Mouse (Mus musculus) natural killer cell, adult 2 months (primary cell): Measurements from ENCODE around the gene Olfr9.
"Not testable (repeated sequence)": the region's sequence is repeated elsewhere in the genome, so short reads cannot be mapped to it uniquely, and the experiment has no call there.

ENCODE experiments used
- DNase-seq, 2 experiments: peaks; one replicate each; pipeline ENCODE4 v3.0.0; 2022; ENCODE audit warnings: low spot score in 2 of 2

Gene Olfr9

DNA sequence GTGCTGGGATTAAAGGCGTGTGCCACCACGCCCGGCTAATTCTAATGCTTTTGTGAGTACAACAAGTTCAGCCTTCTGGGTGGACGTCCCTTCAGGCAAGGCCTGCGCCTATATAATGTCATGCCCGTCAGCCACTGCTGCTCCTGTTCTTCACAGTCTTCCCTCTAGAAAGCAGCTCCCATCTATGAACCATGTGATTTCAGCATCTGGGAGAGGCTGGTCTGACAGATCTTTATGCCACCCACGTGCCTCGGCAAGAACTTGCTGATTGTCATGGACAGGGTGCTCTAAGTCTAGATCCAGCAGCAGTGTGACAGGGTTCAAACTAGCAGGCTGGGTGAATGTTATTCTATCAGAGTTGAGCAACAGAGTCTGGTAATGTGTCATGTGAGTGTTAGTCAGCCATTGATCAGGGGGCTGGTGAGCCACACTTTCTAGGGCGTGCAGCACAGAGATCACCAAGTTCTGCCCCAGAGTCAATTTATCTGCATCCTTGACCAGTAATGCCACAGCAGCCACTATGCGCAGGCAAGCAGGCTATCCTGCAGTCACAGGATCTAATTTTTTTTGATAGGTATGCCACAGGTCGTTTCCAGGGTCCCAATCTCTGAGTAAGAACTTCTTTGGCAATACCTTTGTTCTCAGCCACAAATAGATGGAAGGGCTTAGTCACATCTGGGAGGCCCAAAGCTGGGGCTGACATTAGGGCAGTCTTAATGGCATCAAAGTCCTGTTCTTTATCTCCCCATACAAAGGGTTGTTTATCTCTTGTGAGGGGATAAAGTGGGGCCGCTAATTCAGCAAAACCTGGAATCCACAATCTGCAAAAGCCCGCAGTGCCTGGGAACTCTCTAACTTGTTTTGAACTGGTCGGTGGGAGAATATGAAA lies 15.0 kb downstream of the Olfr9 start:
- DNase-seq, result no peak

DNA sequence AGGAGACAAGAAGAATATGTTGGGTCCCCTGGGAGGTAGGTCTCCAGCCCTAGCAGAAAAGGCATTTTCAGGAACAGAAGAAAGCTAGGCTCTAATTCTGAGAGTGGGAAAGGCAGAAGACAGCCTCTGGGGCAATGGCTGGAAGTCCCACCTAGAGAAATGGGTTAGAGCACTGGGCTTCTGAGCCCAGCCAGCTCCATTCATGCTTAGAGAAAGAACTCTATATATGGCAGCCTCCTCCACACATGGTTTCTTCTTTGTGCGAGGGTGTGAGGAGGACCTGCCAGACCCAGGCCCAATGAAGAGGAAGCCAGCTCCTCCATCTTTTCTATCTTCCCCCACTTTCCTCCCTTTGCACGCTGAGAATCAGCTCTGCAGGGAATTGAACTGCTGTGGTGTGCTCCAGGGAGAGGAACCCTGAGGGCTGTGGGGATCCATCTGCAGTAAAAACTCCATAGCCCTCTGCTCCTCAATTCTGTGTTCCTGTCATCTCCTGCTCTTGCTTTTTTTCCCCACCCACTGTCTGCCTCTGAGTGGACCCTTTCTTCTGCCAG lies 21.1 kb downstream of the Olfr9 start, which contains the start of gene Olfr763:
Gene Olfr763, plus strand, starts transcription at position 504 of the 554 bp plus-strand sequence.
- DNase-seq, result no peak

DNA sequence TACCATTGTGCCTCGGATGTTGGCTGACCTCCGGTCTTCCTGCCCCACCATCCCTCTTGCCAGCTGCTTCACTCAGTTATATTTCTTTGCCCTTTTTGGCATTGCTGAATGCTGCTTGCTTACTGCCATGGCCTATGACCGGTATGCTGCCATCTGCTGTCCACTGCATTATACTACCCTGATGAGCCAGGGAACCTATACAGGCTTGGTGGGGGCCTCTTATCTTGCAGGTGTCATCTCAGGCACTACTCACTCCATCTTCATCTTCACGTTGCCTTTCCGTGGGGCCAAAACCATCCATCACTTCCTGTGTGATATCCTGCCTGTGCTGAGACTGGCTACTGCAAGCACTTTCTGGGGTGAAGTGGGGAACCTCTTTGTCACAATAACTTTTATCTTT lies 22.3 kb downstream of the Olfr9 start:
- DNase-seq, result not testable (repeated sequence)

DNA sequence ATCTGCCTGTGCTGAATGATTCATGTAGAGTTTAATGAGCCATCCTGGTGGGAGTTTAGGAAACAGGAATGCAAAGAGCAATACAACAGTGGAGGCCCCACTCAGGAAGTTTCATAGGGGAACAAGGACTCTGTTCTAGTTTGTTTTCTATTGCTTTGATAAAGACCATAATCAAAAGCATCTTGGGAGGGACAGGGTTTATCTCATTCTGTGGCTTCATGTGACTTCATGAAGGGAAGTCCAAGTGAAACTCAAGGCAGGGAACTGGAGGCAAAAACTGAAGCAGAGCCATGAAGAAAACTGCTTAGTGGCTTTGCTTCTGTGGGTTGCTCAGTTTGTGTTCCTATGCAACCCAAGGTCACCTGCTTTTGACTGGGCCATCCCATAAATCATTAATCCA lies 25.2 kb downstream of the Olfr9 start:
- no peak for DNase-seq

DNA sequence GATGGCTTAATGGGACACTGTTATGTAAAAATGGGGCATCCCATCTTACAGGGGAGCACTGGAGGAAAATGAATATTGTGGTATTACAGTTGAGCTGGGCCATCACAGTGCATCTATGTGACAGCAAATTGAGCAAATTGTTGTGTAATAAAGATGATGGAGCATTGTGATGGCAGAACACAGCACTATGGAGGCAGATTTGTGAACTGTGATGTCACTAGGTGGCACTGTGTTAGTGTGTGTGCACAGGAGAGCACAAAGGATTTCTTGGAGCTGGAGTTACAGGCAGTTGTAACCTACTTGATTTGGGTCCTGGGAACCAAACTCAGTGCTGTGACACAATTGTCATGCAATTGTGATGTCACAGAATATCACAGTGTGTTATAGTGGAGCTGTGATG lies 34.1 kb downstream of the Olfr9 start:
- no peak for DNase-seq

DNA sequence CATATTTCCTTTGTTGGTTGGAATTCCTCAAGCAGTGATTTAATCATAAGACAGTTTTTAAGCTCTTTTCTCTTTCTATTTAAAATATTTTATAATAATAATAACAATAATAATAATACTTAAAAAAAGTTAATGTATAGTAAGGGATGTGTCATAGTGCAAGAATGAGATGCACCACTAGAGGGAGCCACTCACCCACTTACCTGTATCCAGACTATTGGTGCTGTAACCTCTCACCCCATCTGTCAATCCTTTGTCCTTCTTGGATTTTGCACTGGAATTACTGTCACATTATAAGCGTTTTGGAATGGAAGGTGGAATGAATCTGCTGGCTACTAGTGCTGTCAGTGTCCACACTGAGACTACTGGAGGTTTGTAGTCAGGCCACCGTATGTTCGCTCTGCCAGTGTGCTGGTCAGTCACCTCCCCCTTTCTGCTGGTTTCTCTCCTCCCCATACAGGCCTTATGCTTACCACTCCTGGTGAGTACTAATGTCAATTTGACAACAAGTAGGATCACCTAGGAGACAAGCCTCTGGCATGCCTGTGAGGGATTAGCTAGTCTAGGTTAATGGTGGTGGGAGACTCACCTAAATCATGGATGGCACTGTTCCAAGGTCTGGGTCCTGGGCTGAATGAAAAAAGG lies 36.9 kb downstream of the Olfr9 start:
- peak in 1 of 2 experiments; percentile 4 for DNase-seq

DNA sequence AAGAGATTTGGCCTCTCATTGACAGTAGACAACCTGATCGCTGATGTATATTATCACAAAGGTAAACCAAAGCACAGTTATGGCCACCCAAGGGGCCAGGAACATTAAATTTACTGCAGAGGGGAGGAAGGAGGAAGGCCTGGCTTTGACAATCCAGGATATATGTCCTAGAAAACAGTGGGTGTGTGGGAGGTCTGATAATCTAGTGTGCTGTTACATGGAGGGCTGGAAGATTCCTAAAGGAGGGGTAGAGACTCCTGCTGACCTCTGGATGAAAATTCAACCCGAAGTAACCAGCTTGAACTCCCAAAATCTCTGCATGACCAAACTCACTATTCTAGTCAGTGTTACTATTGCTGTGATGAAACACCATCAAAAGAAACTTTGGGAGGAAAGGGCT lies 39.1 kb downstream of the Olfr9 start:
- DNase-seq, result no peak

DNA sequence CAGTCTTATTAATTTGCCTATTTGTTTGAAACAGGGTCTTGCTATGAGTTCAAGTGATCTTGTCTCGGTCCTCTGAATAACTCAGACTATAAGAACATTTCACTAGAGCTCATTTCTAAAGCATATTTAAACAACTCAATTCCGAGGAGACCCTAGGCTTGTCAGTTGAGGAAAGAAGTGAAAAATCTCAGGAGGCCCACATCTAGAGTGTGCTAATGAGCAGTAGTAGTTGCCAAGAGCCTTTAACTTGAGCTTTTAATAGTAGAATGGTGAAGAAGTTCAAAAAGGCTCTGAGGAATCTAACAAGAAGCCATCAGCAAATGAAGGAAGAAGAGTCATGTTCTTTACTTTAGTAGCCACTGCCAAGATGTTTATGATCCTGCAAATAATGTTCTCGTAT lies 50.6 kb downstream of the Olfr9 start, which contains the start of gene Olfr764-ps1:
Gene Olfr764-ps1, minus strand, starts transcription at position 101 of the 400 bp plus-strand sequence.
- no peak for DNase-seq
